Mouse (Mus musculus): ENCODE measurements around the gene Mrpl50.
A peak's percentile ranks its signal among the peaks of the same experiment; 100 is the strongest.
"Not testable (repeated sequence)": the region's sequence is repeated elsewhere in the genome, so short reads cannot be mapped to it uniquely, and the experiment has no call there.

Mrpl50 gene

GRCm38 (mm10) chr4:49535036-49535435, 14.1 kb upstream of the Mrpl50 start:
- H3K36me3 ChIP-seq (ENCODE audit: control insufficient read depth, insufficient read depth, low read length, poor library complexity, severe bottlenecking): no peaks in the 10 kb centered on the region; the same call in 1 of the 2 replicates
- DNase-seq (ENCODE audit: low read depth, low spot score): no peak
- no peaks in the 10 kb centered on the region for H3K27me3 ChIP-seq (ENCODE audit: control insufficient read depth, insufficient read depth, low read length, poor library complexity, severe bottlenecking)

- no peaks in the 10 kb centered on the region for H3K36me3 ChIP-seq (ENCODE audit: control insufficient read depth, insufficient read depth, low read length, poor library complexity, severe bottlenecking)
- no peaks in the 10 kb centered on the region for H3K27me3 ChIP-seq (ENCODE audit: control insufficient read depth, insufficient read depth, low read length, poor library complexity, severe bottlenecking)
- no peak for DNase-seq (ENCODE audit: low read depth, low spot score)
These were observed 1.7 kb upstream of the Mrpl50 start for GRCm38 (mm10) chr4:49522576-49522975.

- DNase-seq (ENCODE audit: low read depth, low spot score): peak; percentile 23
- no peaks in the 10 kb centered on the region for H3K27me3 ChIP-seq (ENCODE audit: control insufficient read depth, insufficient read depth, low read length, poor library complexity, severe bottlenecking)
These were observed 453 bp upstream of the Mrpl50 start for GRCm38 (mm10) chr4:49521346-49521745.

GRCm38 (mm10) chr4:49519476-49519875, 1.4 kb downstream of the Mrpl50 start:
- no peaks in the 10 kb centered on the region for H3K36me3 ChIP-seq (ENCODE audit: control insufficient read depth, insufficient read depth, low read length, poor library complexity, severe bottlenecking)
- peak; percentile 11 for DNase-seq (ENCODE audit: low read depth, low spot score)

More at GRCm38 (mm10) chr4:49521346-49521745, 453 bp upstream of the Mrpl50 start:
- H3K36me3 ChIP-seq (ENCODE audit: control insufficient read depth, insufficient read depth, low read length, poor library complexity, severe bottlenecking): no peaks in the 10 kb centered on the region

GRCm38 (mm10) chr4:49514441-49514840, 6.5 kb downstream of the Mrpl50 start:
- Histone ChIP-seq H3K27me3 (ENCODE audit: control insufficient read depth, insufficient read depth, low read length, poor library complexity, severe bottlenecking) (no peaks in the 10 kb centered on the region), H3K36me3 (ENCODE audit: control insufficient read depth, insufficient read depth, low read length, poor library complexity, severe bottlenecking) (peaks cover 2% of the 10 kb centered on the region)
- no peak for DNase-seq (ENCODE audit: low read depth, low spot score)

More at GRCm38 (mm10) chr4:49519476-49519875, 1.4 kb downstream of the Mrpl50 start:
- no peaks in the 10 kb centered on the region for H3K27me3 ChIP-seq (ENCODE audit: control insufficient read depth, insufficient read depth, low read length, poor library complexity, severe bottlenecking)

GRCm38 (mm10) chr4:49512636-49513035, 8.3 kb downstream of the Mrpl50 start:
- no peak for DNase-seq (ENCODE audit: low read depth, low spot score)
- Histone ChIP-seq H3K27me3 (ENCODE audit: control insufficient read depth, insufficient read depth, low read length, poor library complexity, severe bottlenecking) (no peaks in the 10 kb centered on the region), H3K36me3 (ENCODE audit: control insufficient read depth, insufficient read depth, low read length, poor library complexity, severe bottlenecking) (peaks cover 2% of the 10 kb centered on the region)

GRCm38 (mm10) chr4:49510236-49510835, 10.6 kb downstream of the Mrpl50 start:
- not testable (repeated sequence) for DNase-seq (ENCODE audit: low read depth, low spot score); H3K36me3 ChIP-seq (ENCODE audit: control insufficient read depth, insufficient read depth, low read length, poor library complexity, severe bottlenecking); H3K27me3 ChIP-seq (ENCODE audit: control insufficient read depth, insufficient read depth, low read length, poor library complexity, severe bottlenecking)

- no peak for DNase-seq (ENCODE audit: low read depth, low spot score)
- no peaks in the 10 kb centered on the region for H3K27me3 ChIP-seq (ENCODE audit: control insufficient read depth, insufficient read depth, low read length, poor library complexity, severe bottlenecking)
- peaks cover 2% of the 10 kb centered on the region for H3K36me3 ChIP-seq (ENCODE audit: control insufficient read depth, insufficient read depth, low read length, poor library complexity, severe bottlenecking)
These were observed 11.7 kb downstream of the Mrpl50 start for GRCm38 (mm10) chr4:49509183-49509582.

- no peaks in the 10 kb centered on the region for H3K27me3 ChIP-seq (ENCODE audit: control insufficient read depth, insufficient read depth, low read length, poor library complexity, severe bottlenecking)
- DNase-seq (ENCODE audit: low read depth, low spot score): no peak
- no peaks in the 10 kb centered on the region; the same call in 1 of the 2 replicates for H3K36me3 ChIP-seq (ENCODE audit: control insufficient read depth, insufficient read depth, low read length, poor library complexity, severe bottlenecking)
These were observed 14.5 kb downstream of the Mrpl50 start, which contains the start of gene Baat for GRCm38 (mm10) chr4:49506386-49506785. Gene Baat (minus strand): TSS chr4:49506557.

GRCm38 (mm10) chr4:49503563-49503962, 17.3 kb downstream of the Mrpl50 start:
- no peaks in the 10 kb centered on the region for H3K27me3 ChIP-seq (ENCODE audit: control insufficient read depth, insufficient read depth, low read length, poor library complexity, severe bottlenecking)
- H3K36me3 ChIP-seq (ENCODE audit: control insufficient read depth, insufficient read depth, low read length, poor library complexity, severe bottlenecking): no peaks in the 10 kb centered on the region; the same call in 1 of the 2 replicates
- DNase-seq (ENCODE audit: low read depth, low spot score): no peak

- not testable (repeated sequence) for DNase-seq (ENCODE audit: low read depth, low spot score); H3K36me3 ChIP-seq (ENCODE audit: control insufficient read depth, insufficient read depth, low read length, poor library complexity, severe bottlenecking); H3K27me3 ChIP-seq (ENCODE audit: control insufficient read depth, insufficient read depth, low read length, poor library complexity, severe bottlenecking)
These were observed 34.8 kb downstream of the Mrpl50 start for GRCm38 (mm10) chr4:49485934-49486650.

- no peaks in the 10 kb centered on the region for H3K36me3 ChIP-seq (ENCODE audit: control insufficient read depth, insufficient read depth, low read length, poor library complexity, severe bottlenecking)
- no peaks in the 10 kb centered on the region; the same call in 1 of the 2 replicates for H3K27me3 ChIP-seq (ENCODE audit: control insufficient read depth, insufficient read depth, low read length, poor library complexity, severe bottlenecking)
- no peak for DNase-seq (ENCODE audit: low read depth, low spot score)
These were observed 35.5 kb downstream of the Mrpl50 start for GRCm38 (mm10) chr4:49485442-49485841.

GRCm38 (mm10) chr4:49480896-49481295, 40.0 kb downstream of the Mrpl50 start:
- no peak for DNase-seq (ENCODE audit: low read depth, low spot score)
- Histone ChIP-seq H3K36me3 (ENCODE audit: control insufficient read depth, insufficient read depth, low read length, poor library complexity, severe bottlenecking) (no peaks in the 10 kb centered on the region), H3K27me3 (ENCODE audit: control insufficient read depth, insufficient read depth, low read length, poor library complexity, severe bottlenecking) (no peaks in the 10 kb centered on the region)

- no peak for DNase-seq (ENCODE audit: low read depth, low spot score)
- Histone ChIP-seq H3K27me3 (ENCODE audit: control insufficient read depth, insufficient read depth, low read length, poor library complexity, severe bottlenecking) (no peaks in the 10 kb centered on the region), H3K36me3 (ENCODE audit: control insufficient read depth, insufficient read depth, low read length, poor library complexity, severe bottlenecking) (no peaks in the 10 kb centered on the region)
These were observed 40.7 kb downstream of the Mrpl50 start for GRCm38 (mm10) chr4:49480104-49480760.

GRCm38 (mm10) chr4:49479035-49479434, 41.9 kb downstream of the Mrpl50 start:
- not testable (repeated sequence) for DNase-seq (ENCODE audit: low read depth, low spot score); H3K27me3 ChIP-seq (ENCODE audit: control insufficient read depth, insufficient read depth, low read length, poor library complexity, severe bottlenecking); H3K36me3 ChIP-seq (ENCODE audit: control insufficient read depth, insufficient read depth, low read length, poor library complexity, severe bottlenecking)
